Comparison of ENCODE assay signal across 21 mouse cellular contexts in the genomic region with DNA sequence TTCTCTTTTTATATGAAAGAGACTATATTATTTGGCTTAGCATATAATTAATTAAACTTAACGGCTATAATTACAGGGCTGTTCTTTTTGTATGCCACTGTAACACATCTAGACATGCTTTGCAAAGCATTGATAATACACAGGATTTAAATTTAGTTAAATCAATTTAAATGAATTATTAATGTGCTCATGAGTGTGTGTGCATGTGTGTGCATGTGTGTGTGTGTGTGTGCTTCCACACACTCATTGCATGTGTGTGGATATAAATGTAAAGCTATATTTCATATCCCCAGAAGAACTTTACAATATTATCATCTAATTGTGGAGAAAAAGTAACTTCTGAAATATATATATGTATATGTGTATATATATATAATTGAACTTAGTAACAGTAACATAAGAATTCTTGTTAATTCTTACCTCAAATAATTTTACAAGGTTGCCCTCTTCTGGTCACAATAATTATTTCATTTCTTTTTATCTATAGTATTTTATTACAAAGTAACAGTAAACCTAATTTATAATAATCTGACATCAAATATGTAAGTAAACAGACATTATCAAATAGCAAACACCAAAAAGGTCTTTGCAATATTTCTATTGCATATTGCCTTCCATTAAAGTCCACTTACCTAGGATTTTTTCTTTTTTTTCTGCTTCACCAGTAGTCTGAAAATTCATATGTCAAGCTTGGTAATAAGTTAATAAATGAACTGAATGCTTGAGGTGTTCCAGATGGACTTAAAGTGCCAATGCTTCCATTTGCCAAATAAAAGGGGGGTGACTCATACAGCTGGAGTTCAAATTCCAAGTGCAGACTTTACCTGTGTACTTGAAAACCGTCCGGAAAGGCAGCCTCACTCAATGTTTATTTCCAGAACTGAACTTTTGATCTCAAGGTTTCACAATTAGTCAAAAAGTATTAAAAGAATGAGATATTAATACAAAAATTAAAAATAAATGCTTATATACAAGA. TPM values are rescaled to one million over a fixed set of nuclear protein-coding genes. Genes with fewer than 3 reads are reported as not detected.
DNase-seq lines count a peak whose midpoint lies in the region; ATAC-seq lines count a peak whose summit lies in the region.
"Had no signal": no experiment of that assay in that cellular context is flagged by ENCODE, and none has a peak within 500 bp of the region (broad histone marks: within the 10 kb centered on the region; RNA-seq: fewer than 3 reads in every experiment).

No protein-coding gene starts in this region.

- H3K9me3 ChIP-seq in hindbrain, embryonic 13.5 days = no peaks in the 10 kb centered on the region
- no peaks in the 10 kb centered on the region for H3K9me3 ChIP-seq in hindbrain, embryonic 10.5 days
- H3K9me3 ChIP-seq: embryonic facial prominence, embryonic 12.5 days; heart, embryonic 12.5 days; limb, embryonic 12.5 days; neural tube, embryonic 15.5 days had no signal

- no peaks in the 10 kb centered on the region for H3K36me3 ChIP-seq in hindbrain, embryonic 13.5 days
- H3K36me3 ChIP-seq in hindbrain, embryonic 10.5 days = no peaks in the 10 kb centered on the region
- H3K36me3 ChIP-seq: embryonic facial prominence, embryonic 12.5 days; heart, embryonic 12.5 days; limb, embryonic 12.5 days; neural tube, embryonic 15.5 days had no signal

- H3K27me3 ChIP-seq in hindbrain, embryonic 13.5 days = no peaks in the 10 kb centered on the region
- no peaks in the 10 kb centered on the region for H3K27me3 ChIP-seq in hindbrain, embryonic 10.5 days (ENCODE audit: insufficient read depth, poor library complexity, severe bottlenecking)
- H3K27me3 ChIP-seq: embryonic facial prominence, embryonic 12.5 days; heart, embryonic 12.5 days; limb, embryonic 12.5 days; neural tube, embryonic 15.5 days had no signal

- DNase-seq in hindbrain, embryonic 10.5 days (ENCODE audit: low spot score) = no peak
- DNase-seq in layer of hippocampus, adult 9-10 months (ENCODE audit: low spot score) = peak; percentile 8
- DNase-seq in layer of hippocampus, adult 8-10 months (ENCODE audit: low spot score in 2 of 2) = no peak
- DNase-seq in retina, embryonic 14.5 days (ENCODE audit: low spot score) = peak; percentile 24
- DNase-seq in retina, postnatal 1 day = no peak
- DNase-seq in heart, postnatal 25 days (ENCODE audit: low spot score) = no peak
- DNase-seq: cerebellum, adult 11 months; cerebellum, postnatal 25 days; heart, postnatal 4 days; liver, postnatal 0 days; right cerebral cortex, adult 18-20 months; spleen, adult 18-20 months; thymus, postnatal 36 days had no signal

- no peak overlapping the region for H3K9ac ChIP-seq in hindbrain, embryonic 13.5 days
- H3K9ac ChIP-seq: embryonic facial prominence, embryonic 12.5 days; heart, embryonic 12.5 days; limb, embryonic 12.5 days; liver, postnatal 0 days; neural tube, embryonic 15.5 days had no signal

- H3K4me2 ChIP-seq in hindbrain, embryonic 13.5 days = no peak overlapping the region
- H3K4me2 ChIP-seq: embryonic facial prominence, embryonic 12.5 days; heart, embryonic 12.5 days; limb, embryonic 12.5 days; neural tube, embryonic 15.5 days had no signal

- no peak overlapping the region for H3K27ac ChIP-seq in hindbrain, embryonic 13.5 days
- no peak overlapping the region for H3K27ac ChIP-seq in hindbrain, embryonic 10.5 days
- H3K27ac ChIP-seq: embryonic facial prominence, embryonic 12.5 days; limb, embryonic 12.5 days; neural tube, embryonic 15.5 days had no signal

- H3K4me3 ChIP-seq in hindbrain, embryonic 13.5 days = no peak overlapping the region
- no peak overlapping the region for H3K4me3 ChIP-seq in hindbrain, embryonic 10.5 days
- H3K4me3 ChIP-seq: embryonic facial prominence, embryonic 12.5 days; heart, embryonic 12.5 days; limb, embryonic 12.5 days; neural tube, embryonic 15.5 days had no signal

- ATAC-seq in hindbrain, embryonic 13.5 days (ENCODE audit: low FRiP score) = peak; percentile 43; the same call in 1 of the 2 replicates
- ATAC-seq: liver, postnatal 0 days had no signal

- WGBS in hindbrain, embryonic 13.5 days = 81% methylated on average over 3 of the region's 3 CpGs
- 92% methylated on average over 3 of the region's 3 CpGs for WGBS in hindbrain, embryonic 10.5 days

- H3K4me1 ChIP-seq in hindbrain, embryonic 13.5 days (replicated peaks) = no peaks in the 10 kb centered on the region
- no peaks in the 10 kb centered on the region for H3K4me1 ChIP-seq in hindbrain, embryonic 10.5 days (replicated peaks)
- H3K4me1 ChIP-seq: embryonic facial prominence, embryonic 12.5 days; heart, embryonic 12.5 days; limb, embryonic 12.5 days; neural tube, embryonic 15.5 days had no signal

- intact Hi-C loops in heart, postnatal 25 days (cut with DNase I) = no loop called here

RNA-seq across cellular contexts. Expression of a gene that starts 47.0 kb away (rescaled TPM):
- not detected in 2 replicates for polyA plus RNA-seq in hindbrain, embryonic 13.5 days (2015; fragmentation: Nextera tagmentation; extraction: Ambion mirVana)
- polyA plus RNA-seq in hindbrain, embryonic 10.5 days (2016; fragmentation: Nextera tagmentation; extraction: Ambion mirVana) = not detected in 2 replicates
- not detected for total RNA-seq in layer of hippocampus, adult 8-10 months (2022)
- total RNA-seq in heart, postnatal 25 days (2021) = not detected
- total RNA-seq: adrenal gland, adult 18-20 months; ES-E14; heart, postnatal 4 days had no signal
- polyA plus RNA-seq: embryonic facial prominence, embryonic 12.5 days; gonadal fat pad, adult 2 months; heart, embryonic 12.5 days; limb, embryonic 12.5 days; liver, postnatal 0 days; neural tube, embryonic 15.5 days had no signal

Comparison
In these comparisons a context has a peak if more than half of its experiments do, and no peak if none do; other contexts are left out.
1. DNase-seq: peak in layer of hippocampus, adult 9-10 months (single experiment) and retina, embryonic 14.5 days (single experiment); none in hindbrain, embryonic 10.5 days (single experiment), layer of hippocampus, adult 8-10 months (0 of 2), retina, postnatal 1 day (single experiment) and heart, postnatal 25 days (single experiment).